Mouse (Mus musculus) stomach, postnatal 0 days (tissue): ENCODE measurements at regions not wholly inside any gene's neighbourhood (a gene's known extent, or its start where the extent isn't known, plus 50 kb on each side); places are given as distances from the start of the nearest gene placed in this dataset.

Experiments
- ATAC-seq: fragments of 200-750 bp; cut with Nextera tagmentation; 2 replicates; pipeline ENCODE4 v1.8.0; 2017; ENCODE audit not compliant: low FRiP score, low TSS enrichment
- DNase-seq: peaks from one replicate; pipeline ENCODE4 v3.0.0-alpha.2; 2016; ENCODE audit warnings: low spot score
- H3K27ac ChIP-seq: fragments of 300-500 bp; sonication (generic); replicated peaks from 2 replicates; pipeline ENCODE4 v1.5.1; 2014; ENCODE audit warnings: mild to moderate bottlenecking, control low read depth
- H3K27me3 ChIP-seq: fragments of 300-500 bp; sonication (generic); 2 replicates; pipeline ENCODE4 v1.6.1; 2014; ENCODE audit warnings: low read length; ENCODE audit not compliant: control insufficient read depth, insufficient read depth
- H3K36me3 ChIP-seq: fragments of 300-500 bp; sonication (generic); 2 replicates; pipeline ENCODE4 v1.6.1; 2014; ENCODE audit warnings: low read length, mixed read lengths; ENCODE audit not compliant: control insufficient read depth, insufficient read depth
- H3K4me1 ChIP-seq: fragments of 300-500 bp; sonication (generic); replicated peaks from 2 replicates; pipeline ENCODE4 v1.6.1; 2014; ENCODE audit warnings: antibody characterized with exemption; ENCODE audit not compliant: control insufficient read depth, insufficient read depth
- H3K4me2 ChIP-seq: fragments of 300-500 bp; sonication (generic); replicated peaks from 2 replicates; pipeline ENCODE4 v1.6.1; 2014; ENCODE audit warnings: low read depth, mild to moderate bottlenecking, control low read depth, moderate library complexity
- H3K4me3 ChIP-seq: fragments of 300-500 bp; sonication (generic); 2 replicates; pipeline ENCODE4 v1.5.1; 2014; ENCODE audit warnings: low read depth, low read length, control low read depth
- H3K9ac ChIP-seq: fragments of 300-500 bp; sonication (generic); 2 replicates; pipeline ENCODE4 v1.6.1; 2014; ENCODE audit warnings: mild to moderate bottlenecking, low read length, control low read depth, mixed read lengths
- H3K9me3 ChIP-seq: fragments of 300-500 bp; sonication (generic); 2 replicates; pipeline ENCODE4 v1.6.1; 2016; ENCODE audit warnings: low read length; ENCODE audit not compliant: control insufficient read depth
- CTCF ChIP-seq: IDR thresholded peaks from 2 replicates; pipeline ENCODE4 v1.5.1; 2016; ENCODE audit warnings: antibody characterized with exemption, low read depth, mild to moderate bottlenecking, moderate library complexity
- EP300 ChIP-seq: optimal IDR thresholded peaks from 2 replicates; pipeline ENCODE3; 2016; ENCODE audit warnings: antibody characterized with exemption
- WGBS: fragments of 180-500 bp; shearing (Covaris S2); extraction: QIAGEN DNeasy Blood & Tissue Kit; methylation state at CpG from one replicate; pipeline ENCODE4 v1.1.7; 2014; 5-methylcytosine and 5-hydroxymethylcytosine counted together

DNA sequence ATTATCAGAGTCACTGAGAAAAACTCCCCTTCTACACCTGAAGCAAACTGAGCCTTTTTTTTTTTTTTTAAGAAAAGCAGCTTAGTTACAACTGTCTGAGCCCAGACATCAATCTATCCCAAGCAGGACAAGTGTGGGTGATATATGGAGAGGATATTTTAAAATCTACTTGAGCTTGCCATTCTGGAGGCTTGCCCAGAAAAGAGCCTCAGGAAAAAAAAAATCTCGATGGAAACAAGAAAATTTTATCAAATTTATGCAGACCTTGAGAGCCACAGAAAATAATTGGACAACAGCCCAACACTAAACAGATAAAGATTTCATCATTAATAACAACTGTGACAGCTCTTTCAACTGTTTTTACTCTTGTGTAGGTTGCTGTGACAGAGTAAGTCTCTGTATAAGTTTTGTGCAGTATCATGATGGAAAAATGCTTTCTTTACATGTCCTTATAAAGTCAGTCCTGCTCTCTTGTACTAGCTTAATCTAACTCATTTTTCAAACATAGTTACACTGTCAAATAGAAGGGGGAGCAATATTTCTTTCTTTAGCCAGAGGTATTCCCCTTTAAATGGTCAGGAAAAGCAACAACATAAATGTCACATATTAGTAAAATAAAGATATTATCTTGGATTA lies 297.4 kb upstream of the Slitrk3 start:
- ATAC-seq: no peak

DNA sequence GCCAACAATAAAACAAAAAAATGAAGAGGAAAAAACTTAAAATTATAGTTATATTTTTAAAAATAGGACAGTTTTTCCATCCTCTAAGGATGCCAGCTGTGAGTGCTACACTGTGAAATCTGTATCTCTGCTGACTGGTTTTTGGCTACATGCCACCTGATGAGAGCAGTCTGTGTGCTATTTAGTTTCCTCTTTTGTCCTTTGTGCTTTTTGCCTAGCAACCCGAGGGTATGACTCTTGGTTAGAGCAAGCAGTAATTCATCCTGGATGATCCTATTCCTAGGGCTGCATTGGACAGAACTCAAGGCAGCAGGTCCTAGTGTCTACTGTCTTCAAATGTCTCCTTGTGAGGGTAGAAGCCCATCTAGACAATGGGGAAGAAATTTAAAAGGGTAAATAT lies 285.6 kb upstream of the Slitrk3 start:
- Histone ChIP-seq H3K4me1 (no peaks in the 10 kb centered on the region), H3K27ac (no peak overlapping the region), H3K36me3 (no peaks in the 10 kb centered on the region), H3K4me2 (no peak overlapping the region), H3K9me3 (no peaks in the 10 kb centered on the region), H3K4me3 (no peak overlapping the region), H3K27me3 (no peaks in the 10 kb centered on the region), H3K9ac (no peak overlapping the region)
- WGBS: 11% methylated on average over 1 of the region's 1 CpGs
- no peak for DNase-seq
- TF ChIP-seq EP300: no peak
- no peak for TF ChIP-seq CTCF
- ATAC-seq: no peak; the same call in 1 of the 2 replicates

More for the DNA sequence above, 297.4 kb upstream of the Slitrk3 start:
- no peak overlapping the region for H3K27ac ChIP-seq
- H3K4me1 ChIP-seq: no peaks in the 10 kb centered on the region
- H3K36me3 ChIP-seq: no peaks in the 10 kb centered on the region
- DNase-seq: no peak
- H3K9ac ChIP-seq: no peak overlapping the region
- no peak overlapping the region for H3K4me3 ChIP-seq
- no peaks in the 10 kb centered on the region for H3K9me3 ChIP-seq
- H3K27me3 ChIP-seq: no peaks in the 10 kb centered on the region
- TF ChIP-seq CTCF (no peak), EP300 (peak; percentile 16)
- no peak overlapping the region for H3K4me2 ChIP-seq
- 25% methylated on average over 1 of the region's 1 CpGs for WGBS

DNA sequence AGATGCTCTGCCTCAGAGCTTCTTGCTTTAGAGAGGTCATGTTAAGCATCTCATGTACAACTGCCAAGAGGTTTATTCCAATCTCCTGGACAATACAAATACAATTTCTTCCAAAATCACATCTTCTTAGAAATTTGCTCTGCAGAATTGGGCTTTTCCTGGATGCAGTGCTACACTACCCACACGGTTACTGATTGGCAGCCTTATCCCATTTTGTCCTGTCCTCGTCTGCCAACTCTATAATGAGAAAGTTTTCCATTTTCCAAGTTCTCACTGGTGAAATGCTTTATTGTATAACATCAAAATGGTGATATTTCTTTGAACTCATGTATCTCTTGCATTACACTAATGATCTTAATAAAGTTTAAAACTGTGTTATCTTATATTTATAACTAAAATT lies 282.1 kb upstream of the Slitrk3 start:
- H3K4me3 ChIP-seq: no peak overlapping the region
- no peaks in the 10 kb centered on the region for H3K36me3 ChIP-seq
- H3K27ac ChIP-seq: no peak overlapping the region
- no peak for ATAC-seq
- TF ChIP-seq CTCF (no peak), EP300 (no peak)
- H3K9ac ChIP-seq: no peak overlapping the region
- H3K27me3 ChIP-seq: no peaks in the 10 kb centered on the region
- no peak for DNase-seq
- no peaks in the 10 kb centered on the region for H3K9me3 ChIP-seq
- WGBS: 80% methylated on average over 2 of the region's 2 CpGs
- H3K4me1 ChIP-seq: no peaks in the 10 kb centered on the region
- no peak overlapping the region for H3K4me2 ChIP-seq

DNA sequence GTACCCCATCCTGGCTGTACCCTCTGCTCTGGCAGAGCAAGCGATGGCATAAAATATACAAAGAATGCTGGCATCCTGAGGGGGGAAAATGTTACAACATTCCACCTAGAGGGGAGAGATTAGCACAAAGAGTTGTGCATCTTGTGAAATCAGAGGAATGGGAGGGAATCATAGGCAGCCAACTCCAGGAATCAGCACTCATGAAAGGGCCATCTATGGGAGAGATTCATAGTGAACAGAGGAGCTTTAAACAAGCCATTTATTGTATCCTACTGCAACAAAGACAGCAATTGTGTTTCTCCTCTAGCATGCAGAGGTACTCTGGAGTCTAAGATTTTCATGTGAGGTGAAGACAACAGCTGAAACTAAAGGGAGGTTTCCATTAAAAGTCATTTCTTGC lies 265.6 kb upstream of the Slitrk3 start:
- Histone ChIP-seq H3K4me3 (no peak overlapping the region), H3K4me2 (no peak overlapping the region), H3K36me3 (no peaks in the 10 kb centered on the region), H3K9ac (no peak overlapping the region), H3K9me3 (no peaks in the 10 kb centered on the region), H3K27me3 (no peaks in the 10 kb centered on the region), H3K27ac (no peak overlapping the region), H3K4me1 (no peaks in the 10 kb centered on the region)
- no peak for DNase-seq
- no peak for ATAC-seq
- WGBS: 76% methylated on average over 1 of the region's 1 CpGs
- no peak for TF ChIP-seq EP300
- TF ChIP-seq CTCF: no peak
